Mouse (Mus musculus) olfactory bulb, adult 2 months (tissue): ENCODE data around the gene Psmd7.

Experiments
- CTCF ChIP-seq: fragments of 200-500 bp; IDR thresholded peaks from 2 replicates; pipeline ENCODE4 v1.5.1; 2012; ENCODE audit warnings: low read depth, mild to moderate bottlenecking, low read length, moderate library complexity; ENCODE audit not compliant: insufficient read depth
- POLR2A ChIP-seq: fragments of 200-500 bp; IDR thresholded peaks from 2 replicates; pipeline ENCODE4 v1.6.1; 2012; ENCODE audit warnings: mild to moderate bottlenecking, low read depth, low read length, moderate library complexity; ENCODE audit not compliant: insufficient read depth

GRCm38 (mm10) chr8:107597731-107598130, 9.5 kb upstream of the Psmd7 start:
- TF ChIP-seq POLR2A: no peak
- TF ChIP-seq CTCF: no peak
